Comparison of ENCODE assay signal across 22 mouse cellular contexts in genomic region chr3:86231532-86232086, GRCm38 (mm10). TPM values are rescaled to one million over a fixed set of nuclear protein-coding genes. Genes with fewer than 3 reads are reported as not detected.
A peak's percentile ranks its signal among the peaks of the same experiment; 100 is the strongest.
DNase-seq lines count a peak whose midpoint lies in the region; ATAC-seq and TF ChIP-seq lines count a peak whose summit lies in the region.
"Had no signal": no experiment of that assay in that cellular context is flagged by ENCODE, and none has a peak within 500 bp of the region (broad histone marks: within the 10 kb centered on the region; RNA-seq: fewer than 3 reads in every experiment).

No protein-coding gene starts in this region.

- peak; percentile 74 for ATAC-seq in intestine, embryonic 15.5 days
- peak; percentile 78 for ATAC-seq in intestine, postnatal 0 days
- ATAC-seq in midbrain, embryonic 13.5 days = no peak
- ATAC-seq: activated CD4-positive, CD25-positive, alpha-beta regulatory T cell, adult 4 months; forebrain, embryonic 13.5 days; forebrain, embryonic 15.5 days; forebrain, postnatal 0 days had no signal

- H3K4me1 ChIP-seq in CH12.LX (ENCODE audit: control insufficient read depth in 1 of 2, insufficient read depth in 2 of 2) = peaks cover 0 to 10% of the 10 kb centered on the region in 2 experiments; a peak in 1 of 4 replicates
- H3K4me1 ChIP-seq in intestine, embryonic 15.5 days (replicated peaks) = no peaks in the 10 kb centered on the region
- H3K4me1 ChIP-seq in intestine, postnatal 0 days (replicated peaks; ENCODE audit: control insufficient read depth, insufficient read depth, low read length) = no peaks in the 10 kb centered on the region; the same call in 1 of the 2 replicates
- no peaks in the 10 kb centered on the region for H3K4me1 ChIP-seq in heart, embryonic 10.5 days
- no peaks in the 10 kb centered on the region for H3K4me1 ChIP-seq in midbrain, embryonic 13.5 days (replicated peaks)
- H3K4me1 ChIP-seq: embryonic facial prominence, embryonic 10.5 days; embryonic facial prominence, embryonic 12.5 days; forebrain, embryonic 13.5 days; forebrain, embryonic 15.5 days had no signal

- in situ Hi-C loops in CH12.LX (cut with MboI; ENCODE audit: low pct_ligation_motif_present, low pct_unique_long_range_greater_than_20kb, low sequenced_read_pairs) = no loop called here

- H3K36me3 ChIP-seq in CH12.LX (replicated peaks in 1 of 2; ENCODE audit: control insufficient read depth in 1 of 2, insufficient read depth in 1 of 2, low read length in 1 of 2) = peaks cover 13 to 14% of the 10 kb centered on the region in 2 experiments
- no peaks in the 10 kb centered on the region for H3K36me3 ChIP-seq in intestine, embryonic 15.5 days
- H3K36me3 ChIP-seq in intestine, postnatal 0 days (ENCODE audit: control insufficient read depth, insufficient read depth) = no peaks in the 10 kb centered on the region
- H3K36me3 ChIP-seq in heart, embryonic 10.5 days = peaks cover 8% of the 10 kb centered on the region; the same call in 1 of the 2 replicates
- no peaks in the 10 kb centered on the region for H3K36me3 ChIP-seq in midbrain, embryonic 13.5 days
- H3K36me3 ChIP-seq: embryonic facial prominence, embryonic 10.5 days; embryonic facial prominence, embryonic 12.5 days; forebrain, embryonic 15.5 days had no signal

- H3K27me3 ChIP-seq in CH12.LX (replicated peaks) = no peaks in the 10 kb centered on the region
- H3K27me3 ChIP-seq in intestine, embryonic 15.5 days (replicated peaks) = no peaks in the 10 kb centered on the region
- H3K27me3 ChIP-seq in intestine, postnatal 0 days (replicated peaks; ENCODE audit: control insufficient read depth, insufficient read depth, low read length) = no peaks in the 10 kb centered on the region
- H3K27me3 ChIP-seq in heart, embryonic 10.5 days (ENCODE audit: insufficient read depth, poor library complexity, severe bottlenecking) = no peaks in the 10 kb centered on the region
- no peaks in the 10 kb centered on the region for H3K27me3 ChIP-seq in midbrain, embryonic 13.5 days
- H3K27me3 ChIP-seq: embryonic facial prominence, embryonic 12.5 days; forebrain, embryonic 13.5 days; forebrain, embryonic 15.5 days had no signal

- TF ChIP-seq POLR2A in CH12.LX (IDR thresholded peaks at IDR 0.05; ENCODE audit: low read depth, low read length) = no peak

- H3K79me2 ChIP-seq in CH12.LX (replicated peaks; ENCODE audit: control insufficient read depth, extremely low read depth, insufficient read depth, poor library complexity, severe bottlenecking) = peaks cover 15% of the 10 kb centered on the region; the same call in 1 of the 2 replicates

- no peaks in the 10 kb centered on the region for H3K9me3 ChIP-seq in CH12.LX (replicated peaks; ENCODE audit: low read length)
- H3K9me3 ChIP-seq in intestine, embryonic 15.5 days = no peaks in the 10 kb centered on the region
- no peaks in the 10 kb centered on the region for H3K9me3 ChIP-seq in intestine, postnatal 0 days (ENCODE audit: control insufficient read depth)
- no peaks in the 10 kb centered on the region for H3K9me3 ChIP-seq in heart, embryonic 10.5 days
- H3K9me3 ChIP-seq in midbrain, embryonic 13.5 days = no peaks in the 10 kb centered on the region
- H3K9me3 ChIP-seq: embryonic facial prominence, embryonic 10.5 days; embryonic facial prominence, embryonic 12.5 days; forebrain, embryonic 13.5 days; forebrain, embryonic 15.5 days; G1E had no signal

- no peak overlapping the region for H3K27ac ChIP-seq in CH12.LX (ENCODE audit: insufficient read depth, low read depth)
- H3K27ac ChIP-seq in intestine, embryonic 15.5 days = no peak overlapping the region
- no peak overlapping the region for H3K27ac ChIP-seq in intestine, postnatal 0 days (ENCODE audit: low read depth, low read length)
- H3K27ac ChIP-seq in heart, embryonic 10.5 days = no peak overlapping the region
- no peak overlapping the region for H3K27ac ChIP-seq in midbrain, embryonic 13.5 days
- H3K27ac ChIP-seq: embryonic facial prominence, embryonic 10.5 days; embryonic facial prominence, embryonic 12.5 days; forebrain, embryonic 13.5 days; forebrain, embryonic 15.5 days had no signal

- TF ChIP-seq RAD21 in CH12.LX (IDR thresholded peaks at IDR 0.05; ENCODE audit: low read depth, low read length) = no peak

- TF ChIP-seq EP300 in CH12.LX (IDR thresholded peaks at IDR 0.05; ENCODE audit: low read length) = no peak

- dilution Hi-C loops in CH12.LX (cut with MboI; ENCODE audit: extremely low pct_ligation_motif_present, extremely low pct_unique_long_range_greater_than_20kb, low sequenced_read_pairs) = no loop called here

- no peak for TF ChIP-seq CTCF in CH12.LX (conservative IDR thresholded peaks at IDR 0.05 in 1 of 2, IDR thresholded peaks at IDR 0.05 in 1 of 2; ENCODE audit: low read depth in 2 of 2, low read length in 2 of 2)
- no peak for TF ChIP-seq CTCF in intestine, postnatal 0 days (IDR thresholded peaks at IDR 0.05; ENCODE audit: low read depth)

- H3K4me3 ChIP-seq in CH12.LX (replicated peaks in 1 of 3; ENCODE audit: low read depth in 2 of 3, low read length in 2 of 3, poor library complexity in 1 of 3) = no peak overlapping the region
- H3K4me3 ChIP-seq in intestine, embryonic 15.5 days (replicated peaks) = no peak overlapping the region
- H3K4me3 ChIP-seq in intestine, postnatal 0 days (ENCODE audit: low read depth, low read length) = no peak overlapping the region
- no peak overlapping the region for H3K4me3 ChIP-seq in heart, embryonic 10.5 days
- no peak overlapping the region for H3K4me3 ChIP-seq in midbrain, embryonic 13.5 days (replicated peaks)
- H3K4me3 ChIP-seq: embryonic facial prominence, embryonic 10.5 days; embryonic facial prominence, embryonic 12.5 days; forebrain, embryonic 13.5 days; forebrain, embryonic 15.5 days had no signal

- H3K9ac ChIP-seq in CH12.LX (ENCODE audit: insufficient read depth, low read depth) = no peak overlapping the region
- no peak overlapping the region for H3K9ac ChIP-seq in intestine, embryonic 15.5 days
- no peak overlapping the region for H3K9ac ChIP-seq in intestine, postnatal 0 days (ENCODE audit: low read depth, low read length)
- H3K9ac ChIP-seq in midbrain, embryonic 13.5 days (replicated peaks) = no peak overlapping the region
- H3K9ac ChIP-seq: embryonic facial prominence, embryonic 12.5 days; forebrain, embryonic 13.5 days; forebrain, embryonic 15.5 days; forebrain, postnatal 0 days had no signal

- DNase-seq in CH12.LX (ENCODE audit: extremely low read depth) = no peak
- no peak for DNase-seq in heart, embryonic 10.5 days (ENCODE audit: low spot score)
- no peak for DNase-seq in spleen, postnatal 36 days (ENCODE audit: low spot score in 2 of 2)
- DNase-seq: adrenal gland, adult 8-10 months; adrenal gland, postnatal 14 days; adrenal gland, postnatal 36 days; B cell, adult 2 months; cerebellum, adult 11-12 months; cerebellum, adult 2 months; cerebellum, adult 9-10 months; cerebellum, postnatal 10 days; cerebellum, postnatal 25 days; forebrain, postnatal 0 days had no signal

- 0 out of 2 replicates have a peak overlapping the region, but pooled peaks have one; percentile 13 for H3K4me2 ChIP-seq in CH12.LX (ENCODE audit: insufficient read depth, low read depth, poor library complexity, severe bottlenecking)
- no peak overlapping the region for H3K4me2 ChIP-seq in intestine, embryonic 15.5 days (replicated peaks)
- peak overlapping the region; percentile 25; the same call in 1 of the 2 replicates for H3K4me2 ChIP-seq in intestine, postnatal 0 days (replicated peaks; ENCODE audit: low read depth)
- H3K4me2 ChIP-seq in midbrain, embryonic 13.5 days (replicated peaks) = no peak overlapping the region
- H3K4me2 ChIP-seq: embryonic facial prominence, embryonic 12.5 days; forebrain, embryonic 13.5 days; forebrain, embryonic 15.5 days had no signal

- 40% methylated on average over 1 of the region's 1 CpGs for WGBS in intestine, embryonic 15.5 days
- WGBS in intestine, postnatal 0 days = 33% methylated on average over 1 of the region's 1 CpGs
- WGBS in heart, embryonic 10.5 days = 78% methylated on average over 1 of the region's 1 CpGs
- WGBS in midbrain, embryonic 13.5 days = 75% methylated on average over 1 of the region's 1 CpGs

TF ChIP-seq in CH12.LX, 34 proteins besides CTCF, POLR2A, EP300 and RAD21:
- TF ChIP-seq ZNF384 (IDR thresholded peaks at IDR 0.05; ENCODE audit: low read depth, low read length) (peak; percentile 24; the same call in 1 of the 2 replicates), CHD1 (IDR thresholded peaks at IDR 0.05; ENCODE audit: low read depth, low read length) (no peak), ZKSCAN1 (IDR thresholded peaks at IDR 0.05; ENCODE audit: borderline replicate concordance, low read depth, low read length) (no peak)

RNA-seq across cellular contexts. Expression of gene Lrba, which starts 7.1 kb away (rescaled TPM):
- total RNA-seq in CH12.LX (2012; rRNA removed) (22.1 and 22.6 TPM in 2 replicates), CH12.LX (2014; rRNA removed) (11.3 and 12.3 TPM in 2 replicates)
- 10.8 and 13.8 TPM in 2 replicates for polyA plus RNA-seq in CH12.LX (2012; ENCODE audit: insufficient read length, low read depth)
- 6.1 and 6.6 TPM in 2 replicates for polyA plus RNA-seq in intestine, embryonic 15.5 days (2015; fragmentation: Nextera tagmentation; extraction: Ambion mirVana)
- 8.8 and 10.3 TPM in 2 replicates for polyA plus RNA-seq in intestine, postnatal 0 days (2015; fragmentation: Nextera tagmentation; extraction: Ambion mirVana)
- 2.5 and 3.1 TPM in 2 replicates for polyA plus RNA-seq in heart, embryonic 10.5 days (2016; fragmentation: Nextera tagmentation; extraction: Ambion mirVana)
- 5.5 and 7.0 TPM in 2 replicates for polyA plus RNA-seq in midbrain, embryonic 13.5 days (2015; fragmentation: Nextera tagmentation; extraction: Ambion mirVana)

Comparison
In these comparisons a context has a peak if more than half of its experiments do, and no peak if none do; other contexts are left out.
1. H3K4me2 ChIP-seq: peak in CH12.LX (single experiment) and intestine, postnatal 0 days (single experiment); none in intestine, embryonic 15.5 days (single experiment) and midbrain, embryonic 13.5 days (single experiment).